Mouse (Mus musculus): ENCODE results near the gene St3gal5.
"Not testable (repeated sequence)": the region's sequence is repeated elsewhere in the genome, so short reads cannot be mapped to it uniquely, and the experiment has no call there.

The St3gal5 gene

GRCm38 (mm10) chr6:72134850-72135515 lies 37.6 kb downstream of the St3gal5 start:
- DNase-seq = no peak

DNA sequence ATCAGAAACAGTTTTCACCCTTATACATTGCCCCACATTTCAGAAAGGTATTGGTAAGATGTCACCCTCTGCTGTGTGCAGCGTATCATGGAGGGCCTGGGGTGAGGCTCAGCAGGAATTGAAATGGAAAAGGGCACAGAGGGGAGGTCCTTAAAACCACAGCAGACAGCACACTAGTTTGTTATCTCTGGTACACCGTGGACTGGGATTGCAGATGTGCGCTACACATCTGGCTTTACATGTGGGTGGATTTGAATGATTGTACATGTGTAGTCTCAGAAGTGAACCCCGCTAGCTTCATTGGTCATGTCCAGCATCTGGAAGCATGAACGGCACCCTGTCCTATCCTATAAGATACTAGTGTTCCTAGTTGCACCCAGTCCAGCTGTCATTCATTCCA lies 38.6 kb downstream of the St3gal5 start:
- no peak for DNase-seq

- no peak for DNase-seq
Measured at GRCm38 (mm10) chr6:72136543-72136942, 39.2 kb downstream of the St3gal5 start.

DNA sequence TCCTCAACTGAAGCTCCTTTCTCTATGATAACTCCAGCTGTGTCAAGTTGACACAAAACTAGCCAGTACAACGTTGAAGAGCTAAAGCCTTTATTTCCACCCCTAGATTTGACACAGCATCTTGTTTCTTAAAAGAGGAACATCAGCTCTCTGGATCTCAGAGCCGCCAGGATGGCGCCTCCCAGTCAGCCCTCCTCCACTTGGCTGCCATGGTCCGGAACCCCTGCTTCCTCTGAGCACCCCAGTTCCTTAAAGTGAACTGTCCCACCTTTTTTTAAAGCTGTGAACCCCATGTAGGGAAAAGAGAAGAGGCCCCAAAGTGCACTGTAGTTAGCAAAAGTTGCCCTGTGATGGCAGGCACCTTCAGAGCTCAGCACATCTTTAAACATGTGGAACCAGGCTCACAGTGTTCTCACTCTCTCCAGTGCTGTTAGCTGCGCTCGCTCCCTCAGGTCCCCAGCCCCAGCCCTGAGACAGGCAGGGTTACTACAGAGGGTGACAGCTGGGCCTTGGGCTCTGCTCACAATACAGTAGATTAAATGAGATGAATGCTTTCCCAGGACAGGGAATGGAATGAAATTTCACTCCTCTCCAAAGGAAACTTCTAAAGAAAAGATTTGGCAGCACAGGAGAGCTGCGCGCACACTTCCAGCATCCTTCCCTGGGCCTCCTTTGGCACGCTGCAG lies 42.3 kb downstream of the St3gal5 start:
- DNase-seq = no peak

DNA sequence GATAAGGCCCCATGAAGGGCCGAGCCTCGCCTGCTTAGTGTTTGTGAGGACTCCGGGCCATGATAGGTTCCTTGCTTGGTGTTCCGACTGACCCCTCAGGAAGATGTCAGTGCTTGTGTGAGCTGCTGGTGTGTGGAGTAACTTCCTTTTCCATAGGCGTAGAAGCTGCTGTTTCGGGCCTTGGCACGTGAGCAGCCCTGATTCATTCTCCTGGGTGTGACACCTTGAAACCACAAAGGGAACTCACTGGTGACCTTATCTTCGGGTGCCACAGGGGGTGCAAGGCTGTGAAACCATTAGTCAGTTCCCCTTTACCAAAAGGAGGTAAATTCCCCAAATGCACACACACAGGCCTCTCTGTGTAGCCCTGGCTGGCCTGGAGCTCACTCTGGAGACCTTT lies 43.0 kb downstream of the St3gal5 start:
- DNase-seq = no peak

- no peak for DNase-seq
Measured at GRCm38 (mm10) chr6:72141191-72141590, 43.8 kb downstream of the St3gal5 start.

GRCm38 (mm10) chr6:72142561-72142960 lies 45.2 kb downstream of the St3gal5 start:
- no peak for DNase-seq

GRCm38 (mm10) chr6:72144353-72144752 lies 47.0 kb downstream of the St3gal5 start:
- peak; percentile 15 to 41 for DNase-seq

GRCm38 (mm10) chr6:72146803-72147202 lies 49.4 kb downstream of the St3gal5 start:
- no peak for DNase-seq

DNA sequence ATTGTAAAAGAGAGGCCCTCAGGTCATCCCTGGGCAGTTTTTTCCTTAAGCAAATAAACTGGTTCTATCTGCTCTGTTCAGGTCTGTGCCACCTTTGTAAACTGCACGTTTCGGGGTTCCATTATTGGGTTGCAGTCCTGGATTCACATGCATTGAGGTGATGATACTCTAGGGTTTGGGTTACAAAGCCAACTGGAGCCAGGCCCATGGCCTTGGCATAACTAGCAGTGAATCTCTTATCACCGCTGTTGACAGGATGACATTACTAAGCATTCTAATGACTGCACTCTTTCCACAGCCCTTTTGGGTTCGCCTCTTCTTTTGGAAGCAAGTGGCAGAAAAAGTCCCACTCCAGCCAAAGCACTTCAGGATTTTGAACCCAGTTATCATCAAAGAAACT lies 51.3 kb downstream of the St3gal5 start:
- no peak for DNase-seq

GRCm38 (mm10) chr6:72149797-72150196 lies 52.4 kb downstream of the St3gal5 start:
- no peak for DNase-seq

- DNase-seq = no peak
Measured at GRCm38 (mm10) chr6:72152707-72153106, 55.3 kb downstream of the St3gal5 start.

- DNase-seq = no peak
Measured at GRCm38 (mm10) chr6:72153455-72153854, 56.1 kb downstream of the St3gal5 start.

- DNase-seq = not testable (repeated sequence)
Measured at GRCm38 (mm10) chr6:72154008-72154407, 56.6 kb downstream of the St3gal5 start.

GRCm38 (mm10) chr6:72154938-72155531 lies 57.6 kb downstream of the St3gal5 start:
- no peak for DNase-seq

DNA sequence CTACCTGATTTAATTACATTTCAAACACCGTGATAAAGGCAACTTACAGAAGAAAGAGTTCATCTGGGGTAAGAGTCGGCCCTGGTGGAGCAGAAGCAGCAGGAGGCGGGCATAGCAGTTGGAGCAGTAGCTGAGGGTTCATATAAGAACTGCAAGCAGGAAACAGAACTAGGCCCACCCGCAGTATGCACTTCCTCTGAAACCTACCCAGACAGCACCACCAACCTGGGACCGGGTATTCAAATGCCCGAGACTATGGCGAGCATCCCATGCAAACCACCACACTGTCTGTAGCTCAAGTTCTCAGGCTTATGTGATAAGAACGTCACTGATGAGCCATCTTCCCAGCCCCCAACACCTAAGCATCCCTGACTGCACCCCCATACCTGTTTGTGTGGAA lies 58.3 kb downstream of the St3gal5 start:
- DNase-seq = no peak

GRCm38 (mm10) chr6:72158966-72159764 lies 61.8 kb downstream of the St3gal5 start:
- DNase-seq = no peak

GRCm38 (mm10) chr6:72159861-72160395 lies 62.5 kb downstream of the St3gal5 start:
- DNase-seq = no peak

GRCm38 (mm10) chr6:72160991-72161390 lies 63.6 kb downstream of the St3gal5 start:
- no peak for DNase-seq

DNA sequence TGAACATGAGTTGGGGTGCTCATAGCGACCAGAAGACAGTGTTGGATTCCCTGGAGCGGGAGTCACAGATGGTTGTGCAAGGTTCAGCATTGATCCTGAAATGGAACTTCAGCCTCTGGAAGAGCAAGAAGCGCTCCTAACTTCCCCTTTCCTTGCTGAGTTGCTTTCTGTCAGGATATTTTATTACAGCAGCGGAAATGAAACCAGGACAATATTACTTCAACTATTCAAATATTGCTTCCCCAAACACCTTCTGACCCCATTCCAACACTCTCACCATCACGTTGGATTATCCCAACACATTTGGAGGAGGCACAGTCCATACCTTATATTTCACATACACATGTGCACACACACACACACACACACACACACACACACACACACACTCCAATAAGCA lies 64.4 kb downstream of the St3gal5 start:
- no peak for DNase-seq

GRCm38 (mm10) chr6:72162155-72162890 lies 64.9 kb downstream of the St3gal5 start:
- peak; percentile 63 to 68 for DNase-seq

Measured in kidney, postnatal 4 days (tissue).